ENCODE assay signal across 11 mouse cellular contexts in the genomic region with DNA sequence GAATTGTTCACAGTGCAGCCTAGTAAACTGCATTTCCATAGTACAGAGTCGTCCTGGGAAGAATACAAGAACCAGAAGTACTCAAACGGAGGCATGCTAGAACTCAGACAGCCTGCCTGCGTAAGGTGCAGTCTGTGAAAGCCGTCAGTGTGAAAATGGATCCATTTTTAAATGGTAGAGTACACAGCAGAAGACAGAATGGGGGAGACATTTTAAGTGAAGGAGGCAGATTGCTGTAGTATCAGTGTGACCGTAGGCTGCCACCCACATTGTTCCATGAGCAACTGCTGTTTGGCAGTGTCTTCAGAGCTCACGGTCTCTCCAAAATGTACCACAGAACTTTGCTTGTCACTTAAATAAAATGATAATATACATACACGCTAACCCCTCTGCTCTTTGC. TPM values are rescaled to one million over a fixed set of nuclear protein-coding genes. Genes with fewer than 3 reads are reported as not detected.
A peak's percentile ranks its signal among the peaks of the same experiment; 100 is the strongest.
DNase-seq lines count a peak whose midpoint lies in the region; ATAC-seq and TF ChIP-seq lines count a peak whose summit lies in the region.
"Had no signal": no experiment of that assay in that cellular context is flagged by ENCODE, and none has a peak within 500 bp of the region (broad histone marks: within the 10 kb centered on the region; RNA-seq: fewer than 3 reads in every experiment).

No protein-coding gene starts in this region.

- TF ChIP-seq POLR2A in brain, embryonic 14.5 days (IDR thresholded peaks at IDR 0.05; ENCODE audit: borderline replicate concordance, extremely low read depth, insufficient read depth, insufficient read length, poor library complexity, severe bottlenecking), result no peak

- WGBS in embryonic facial prominence, embryonic 11.5 days, result 59% methylated on average over 7 of the region's 7 CpGs
- 10% methylated on average over 7 of the region's 7 CpGs for WGBS in hindbrain, embryonic 14.5 days
- WGBS in midbrain, embryonic 14.5 days, result 11% methylated on average over 7 of the region's 7 CpGs

- H3K27ac ChIP-seq in embryonic facial prominence, embryonic 11.5 days (replicated peaks; ENCODE audit: low read depth, low read length), result peak overlapping the region; percentile 75
- H3K27ac ChIP-seq in hindbrain, embryonic 14.5 days, result peak overlapping the region; percentile 100
- H3K27ac ChIP-seq in midbrain, embryonic 14.5 days (replicated peaks; ENCODE audit: low read depth, low read length), result peak overlapping the region; percentile 98
- H3K27ac ChIP-seq: limb, embryonic 12.5 days had no signal

- no peak overlapping the region for H3K9ac ChIP-seq in embryonic facial prominence, embryonic 11.5 days (replicated peaks; ENCODE audit: low read length)
- peak overlapping the region; percentile 100 for H3K9ac ChIP-seq in hindbrain, embryonic 14.5 days
- H3K9ac ChIP-seq in midbrain, embryonic 14.5 days (replicated peaks; ENCODE audit: low read length), result peak overlapping the region; percentile 76

- H3K36me3 ChIP-seq in embryonic facial prominence, embryonic 11.5 days (replicated peaks; ENCODE audit: control insufficient read depth, insufficient read depth, low read depth, low read length), result no peaks in the 10 kb centered on the region
- H3K36me3 ChIP-seq in hindbrain, embryonic 14.5 days (replicated peaks; ENCODE audit: control insufficient read depth, insufficient read depth), result no peaks in the 10 kb centered on the region
- H3K36me3 ChIP-seq in midbrain, embryonic 14.5 days (ENCODE audit: control insufficient read depth, insufficient read depth, low read length), result no peaks in the 10 kb centered on the region
- H3K36me3 ChIP-seq: embryonic facial prominence, embryonic 12.5 days; limb, embryonic 12.5 days had no signal

- H3K27me3 ChIP-seq in embryonic facial prominence, embryonic 11.5 days (ENCODE audit: control insufficient read depth, insufficient read depth, low read length), result no peaks in the 10 kb centered on the region
- no peaks in the 10 kb centered on the region for H3K27me3 ChIP-seq in hindbrain, embryonic 14.5 days (ENCODE audit: control insufficient read depth, insufficient read depth, low read length)
- no peaks in the 10 kb centered on the region for H3K27me3 ChIP-seq in midbrain, embryonic 14.5 days (ENCODE audit: control insufficient read depth, insufficient read depth, low read length)
- H3K27me3 ChIP-seq: embryonic facial prominence, embryonic 12.5 days had no signal

- DNase-seq in brain, embryonic 14.5 days (ENCODE audit: low read depth), result peak; percentile 75
- no peak for DNase-seq in embryonic facial prominence, embryonic 11.5 days (ENCODE audit: low spot score)
- peak; percentile 49 for DNase-seq in hindbrain, embryonic 14.5 days (ENCODE audit: low spot score)
- peak; percentile 56 for DNase-seq in midbrain, embryonic 14.5 days
- DNase-seq in thymus, postnatal 36 days, result no peak
- no peak for DNase-seq in kidney, adult 18-20 months
- DNase-seq in gastrocnemius, adult 8-10 months (ENCODE audit: low spot score in 2 of 2), result no peak
- DNase-seq: lung, postnatal 14 days had no signal

- no peaks in the 10 kb centered on the region for H3K4me1 ChIP-seq in embryonic facial prominence, embryonic 11.5 days (ENCODE audit: control insufficient read depth, insufficient read depth, low read length)
- H3K4me1 ChIP-seq in hindbrain, embryonic 14.5 days (replicated peaks; ENCODE audit: control insufficient read depth, insufficient read depth, low read length), result peaks cover 40% of the 10 kb centered on the region
- H3K4me1 ChIP-seq in midbrain, embryonic 14.5 days (ENCODE audit: control insufficient read depth, insufficient read depth, low read length), result peaks cover 36% of the 10 kb centered on the region

- H3K4me3 ChIP-seq in embryonic facial prominence, embryonic 11.5 days (ENCODE audit: low read depth, low read length), result no peak overlapping the region
- peak overlapping the region; percentile 89 for H3K4me3 ChIP-seq in hindbrain, embryonic 14.5 days (replicated peaks; ENCODE audit: low read length)
- peak overlapping the region; percentile 93 for H3K4me3 ChIP-seq in midbrain, embryonic 14.5 days (replicated peaks; ENCODE audit: low read depth, low read length)

- no peak for ATAC-seq in embryonic facial prominence, embryonic 11.5 days (replicated peaks; ENCODE audit: insufficient number of reproducible peaks, low FRiP score, low TSS enrichment, low read depth)
- no peak for ATAC-seq in hindbrain, embryonic 14.5 days (ENCODE audit: low FRiP score)
- ATAC-seq in midbrain, embryonic 14.5 days (ENCODE audit: low FRiP score, low TSS enrichment), result no peak

- H3K9me3 ChIP-seq in embryonic facial prominence, embryonic 11.5 days (replicated peaks; ENCODE audit: control insufficient read depth, low read length), result no peaks in the 10 kb centered on the region
- no peaks in the 10 kb centered on the region for H3K9me3 ChIP-seq in hindbrain, embryonic 14.5 days (ENCODE audit: control insufficient read depth, low read length)
- no peaks in the 10 kb centered on the region for H3K9me3 ChIP-seq in midbrain, embryonic 14.5 days (ENCODE audit: control insufficient read depth, low read length)
- H3K9me3 ChIP-seq: embryonic facial prominence, embryonic 12.5 days; limb, embryonic 12.5 days had no signal

- no peak overlapping the region; the same call in 1 of the 2 replicates for H3K4me2 ChIP-seq in embryonic facial prominence, embryonic 11.5 days (ENCODE audit: low read depth, low read length)
- H3K4me2 ChIP-seq in hindbrain, embryonic 14.5 days (replicated peaks), result peak overlapping the region; percentile 97
- peak overlapping the region; percentile 88 for H3K4me2 ChIP-seq in midbrain, embryonic 14.5 days (ENCODE audit: low read length)

- no peak for TF ChIP-seq CTCF in brain, embryonic 14.5 days (IDR thresholded peaks at IDR 0.05; ENCODE audit: borderline replicate concordance, extremely low read depth, insufficient read depth, insufficient read length)

RNA-seq across cellular contexts. Expression of gene Tubb2b, which starts 4.0 kb away (rescaled TPM):
- polyA plus RNA-seq in brain, embryonic 14.5 days (2012; rRNA removed), result 7,416 and 8,191 TPM in 2 replicates
- polyA plus RNA-seq in embryonic facial prominence, embryonic 11.5 days (2014; fragmentation: Nextera tagmentation; extraction: Ambion mirVana), result 77.6 and 88.3 TPM in 2 replicates
- 682 and 716 TPM in 2 replicates for polyA plus RNA-seq in hindbrain, embryonic 14.5 days (2014; fragmentation: Nextera tagmentation; extraction: Ambion mirVana)
- 758 and 1,005 TPM in 2 replicates for polyA plus RNA-seq in midbrain, embryonic 14.5 days (2014; fragmentation: Nextera tagmentation; extraction: Ambion mirVana)
- 1 to 10 TPM in 2 of 4 experiments, under 1 TPM in 2; 0.63 to 1.8 (median 1.3) TPM for total RNA-seq in gastrocnemius, adult 8-10 months (2022)
- total RNA-seq: hematopoietic stem cell, adult 5-6 weeks had no signal

RNA-seq across cellular contexts. Expression of gene Psmg4, which starts 28.5 kb away (rescaled TPM):
- polyA plus RNA-seq in brain, embryonic 14.5 days (2012; rRNA removed), result 113 and 208 TPM in 2 replicates
- polyA plus RNA-seq in embryonic facial prominence, embryonic 11.5 days (2014; fragmentation: Nextera tagmentation; extraction: Ambion mirVana), result 101 and 108 TPM in 2 replicates
- 73.3 and 87.0 TPM in 2 replicates for polyA plus RNA-seq in hindbrain, embryonic 14.5 days (2014; fragmentation: Nextera tagmentation; extraction: Ambion mirVana)
- 79.2 and 96.7 TPM in 2 replicates for polyA plus RNA-seq in midbrain, embryonic 14.5 days (2014; fragmentation: Nextera tagmentation; extraction: Ambion mirVana)
- total RNA-seq in gastrocnemius, adult 8-10 months (2022), result 10 to 100 TPM; 13.9 to 19.7 (median 16.9) TPM

RNA-seq across cellular contexts. Expression of gene Tubb2a, which starts 56.5 kb away (rescaled TPM):
- polyA plus RNA-seq in brain, embryonic 14.5 days (2012; rRNA removed), result 3,454 and 3,966 TPM in 2 replicates
- polyA plus RNA-seq in embryonic facial prominence, embryonic 11.5 days (2014; fragmentation: Nextera tagmentation; extraction: Ambion mirVana), result 115 and 146 TPM in 2 replicates
- polyA plus RNA-seq in hindbrain, embryonic 14.5 days (2014; fragmentation: Nextera tagmentation; extraction: Ambion mirVana), result 2,565 and 2,873 TPM in 2 replicates
- polyA plus RNA-seq in midbrain, embryonic 14.5 days (2014; fragmentation: Nextera tagmentation; extraction: Ambion mirVana), result 2,201 and 2,712 TPM in 2 replicates
- 1 to 10 TPM; 3.9 to 8.6 (median 5.4) TPM for total RNA-seq in gastrocnemius, adult 8-10 months (2022)

Comparison
In these comparisons a context has a peak if more than half of its experiments do, and no peak if none do; other contexts are left out.
1. DNase-seq: peak in brain, embryonic 14.5 days (single experiment), hindbrain, embryonic 14.5 days (single experiment) and midbrain, embryonic 14.5 days (single experiment); none in embryonic facial prominence, embryonic 11.5 days (single experiment), thymus, postnatal 36 days (0 of 2), kidney, adult 18-20 months (single experiment) and gastrocnemius, adult 8-10 months (0 of 2).
2. RNA of gene Tubb2a, which starts 56.5 kb away (polyA plus RNA-seq): 3,454 to 3,966 TPM in brain, embryonic 14.5 days, 2,565 to 2,873 TPM in hindbrain, embryonic 14.5 days and 2,201 to 2,712 TPM in midbrain, embryonic 14.5 days; 115 to 146 TPM in embryonic facial prominence, embryonic 11.5 days; every median in the first group is over 10 times any median in the second.
3. Peak in every context shown above with its lines, with median percentiles within 50 percentile points of each other: H3K27ac ChIP-seq.